Mouse (Mus musculus) spleen, embryonic (tissue): ENCODE data around the gene Slc25a48.

Experiments
- CTCF ChIA-PET: fragments of 350-600 bp; sonication (Branson Sonifier 250); formaldehyde crosslinking; loops from one replicate; lab custom pipeline; 2022; lab: Charles Lee

The Slc25a48 gene

GRCm38 (mm10) chr13:56449239-56450030 lies 11.3 kb downstream of the Slc25a48 start:
- CTCF ChIA-PET: no interaction called here

GRCm38 (mm10) chr13:56450035-56450434 lies 11.9 kb downstream of the Slc25a48 start:
- CTCF ChIA-PET: no interaction called here

GRCm38 (mm10) chr13:56458001-56458400 lies 19.8 kb downstream of the Slc25a48 start:
- CTCF ChIA-PET: no interaction called here

- CTCF ChIA-PET: no interaction called here
Observed at GRCm38 (mm10) chr13:56461460-56461859, 23.3 kb downstream of the Slc25a48 start.

GRCm38 (mm10) chr13:56462791-56463190 lies 24.6 kb downstream of the Slc25a48 start:
- CTCF ChIA-PET: no interaction called here

- CTCF ChIA-PET: no interaction called here
Observed at GRCm38 (mm10) chr13:56463261-56463660, 25.1 kb downstream of the Slc25a48 start.

GRCm38 (mm10) chr13:56463750-56464149 lies 25.6 kb downstream of the Slc25a48 start:
- CTCF ChIA-PET: no interaction called here

- CTCF ChIA-PET: no interaction called here
Observed at GRCm38 (mm10) chr13:56467786-56468185, 29.6 kb downstream of the Slc25a48 start.

GRCm38 (mm10) chr13:56468536-56468935 lies 30.4 kb downstream of the Slc25a48 start:
- CTCF ChIA-PET: no interaction called here

- CTCF ChIA-PET: interaction anchor here (0.5 kb wide), 1 partner anchor 60 kb away, joined by 3 read pairs; no protein-coding TSS in a partner anchor
Observed at GRCm38 (mm10) chr13:56471211-56471610, 33.1 kb downstream of the Slc25a48 start.

GRCm38 (mm10) chr13:56471951-56472350 lies 33.8 kb downstream of the Slc25a48 start:
- CTCF ChIA-PET: no interaction called here

- CTCF ChIA-PET: no interaction called here
Observed at GRCm38 (mm10) chr13:56472661-56473060, 34.5 kb downstream of the Slc25a48 start.

- CTCF ChIA-PET: no interaction called here
Observed at GRCm38 (mm10) chr13:56475363-56475762, 37.2 kb downstream of the Slc25a48 start.

- CTCF ChIA-PET: no interaction called here
Observed at GRCm38 (mm10) chr13:56476790-56477189, 38.6 kb downstream of the Slc25a48 start.

- CTCF ChIA-PET: no interaction called here
Observed at GRCm38 (mm10) chr13:56477271-56477670, 39.1 kb downstream of the Slc25a48 start.

GRCm38 (mm10) chr13:56478027-56478426 lies 39.9 kb downstream of the Slc25a48 start:
- CTCF ChIA-PET: no interaction called here

GRCm38 (mm10) chr13:56482146-56482545 lies 44.0 kb downstream of the Slc25a48 start, which contains the start of gene Il9:
Gene Il9 (minus strand): TSS chr13:56482246.
- CTCF ChIA-PET: no interaction called here

- CTCF ChIA-PET: no interaction called here
Observed at GRCm38 (mm10) chr13:56488012-56488411, 49.9 kb downstream of the Slc25a48 start.

- CTCF ChIA-PET: no interaction called here
Observed at GRCm38 (mm10) chr13:56494440-56494839, 56.3 kb downstream of the Slc25a48 start.

GRCm38 (mm10) chr13:56500132-56500531 lies 62.0 kb downstream of the Slc25a48 start:
- CTCF ChIA-PET: no interaction called here

GRCm38 (mm10) chr13:56500636-56501035 lies 62.5 kb downstream of the Slc25a48 start:
- CTCF ChIA-PET: no interaction called here

- CTCF ChIA-PET: interaction anchor here (0.6 kb wide), 1 partner anchor 840 kb away, joined by 3 read pairs; no protein-coding TSS in a partner anchor
Observed at GRCm38 (mm10) chr13:56501866-56502420, 63.8 kb downstream of the Slc25a48 start.
